Mouse (Mus musculus) spleen, adult 2 months (tissue): ENCODE measurements around the gene 1700017B05Rik. TPM values are rescaled to one million over a fixed set of nuclear protein-coding genes. Genes with fewer than 3 reads are reported as not detected.
A peak's percentile ranks its signal among the peaks of the same experiment; 100 is the strongest.

Experiments used
- DNase-seq, 2 experiments: peaks; one replicate each; pipeline versions ENCODE4 v3.0.0 to v3.0.0-alpha.2; 2012 to 2021; ENCODE audit warnings: low spot score in 2 of 2, low read depth in 1 of 2
- H3K27ac ChIP-seq: fragments of 200-500 bp; 2 replicates; pipeline ENCODE4 v1.5.1; 2012; ENCODE audit warnings: low read length, inconsistent platforms; ENCODE audit not compliant: insufficient read depth
- H3K27me3 ChIP-seq: fragments of 200-500 bp; 2 replicates; pipeline ENCODE4 v1.6.1; 2012; ENCODE audit warnings: mild to moderate bottlenecking, moderate library complexity, low read length, inconsistent platforms; ENCODE audit not compliant: control insufficient read depth, insufficient read depth
- H3K36me3 ChIP-seq: fragments of 200-500 bp; 2 replicates; pipeline ENCODE4 v1.6.1; 2012; ENCODE audit warnings: mild to moderate bottlenecking, low read length, inconsistent platforms; ENCODE audit not compliant: control insufficient read depth, insufficient read depth
- H3K4me1 ChIP-seq: fragments of 200-500 bp; 2 replicates; pipeline ENCODE4 v1.6.1; 2011; ENCODE audit warnings: inconsistent platforms; ENCODE audit not compliant: control insufficient read depth, insufficient read depth, insufficient read length
- H3K4me3 ChIP-seq: fragments of 200-500 bp; 2 replicates; pipeline ENCODE4 v1.5.1; 2011; ENCODE audit warnings: mild to moderate bottlenecking, inconsistent platforms; ENCODE audit not compliant: insufficient read depth, insufficient read length; ENCODE audit errors: extremely low read depth
- CTCF ChIP-seq: fragments of 200-500 bp; IDR thresholded peaks from 2 replicates; pipeline ENCODE4 v1.5.1; 2011; ENCODE audit warnings: mild to moderate bottlenecking, inconsistent platforms; ENCODE audit not compliant: insufficient read depth, insufficient read length, insufficient replicate concordance; ENCODE audit errors: extremely low read depth
- POLR2A ChIP-seq: fragments of 200-500 bp; IDR thresholded peaks from 2 replicates; pipeline ENCODE4 v1.6.1; 2011; ENCODE audit warnings: low read depth, low read length, inconsistent platforms
- WGBS: fragments of 180-500 bp; shearing (Covaris S2); methylation state at CpG from one replicate; pipeline ENCODE4 v1.1.7; 2018; 5-methylcytosine and 5-hydroxymethylcytosine counted together
- polyA plus RNA-seq: library from polyadenylated mRNA; depleted of rRNA; stranded (reverse); fragments of >200 nt; gene quantifications from 2 replicates; pipeline ENCODE4 v1.2.3, GENCODE M21; 2012

Gene 1700017B05Rik
- polyA plus RNA-seq, 1 experiment = 20.3 TPM

DNA sequence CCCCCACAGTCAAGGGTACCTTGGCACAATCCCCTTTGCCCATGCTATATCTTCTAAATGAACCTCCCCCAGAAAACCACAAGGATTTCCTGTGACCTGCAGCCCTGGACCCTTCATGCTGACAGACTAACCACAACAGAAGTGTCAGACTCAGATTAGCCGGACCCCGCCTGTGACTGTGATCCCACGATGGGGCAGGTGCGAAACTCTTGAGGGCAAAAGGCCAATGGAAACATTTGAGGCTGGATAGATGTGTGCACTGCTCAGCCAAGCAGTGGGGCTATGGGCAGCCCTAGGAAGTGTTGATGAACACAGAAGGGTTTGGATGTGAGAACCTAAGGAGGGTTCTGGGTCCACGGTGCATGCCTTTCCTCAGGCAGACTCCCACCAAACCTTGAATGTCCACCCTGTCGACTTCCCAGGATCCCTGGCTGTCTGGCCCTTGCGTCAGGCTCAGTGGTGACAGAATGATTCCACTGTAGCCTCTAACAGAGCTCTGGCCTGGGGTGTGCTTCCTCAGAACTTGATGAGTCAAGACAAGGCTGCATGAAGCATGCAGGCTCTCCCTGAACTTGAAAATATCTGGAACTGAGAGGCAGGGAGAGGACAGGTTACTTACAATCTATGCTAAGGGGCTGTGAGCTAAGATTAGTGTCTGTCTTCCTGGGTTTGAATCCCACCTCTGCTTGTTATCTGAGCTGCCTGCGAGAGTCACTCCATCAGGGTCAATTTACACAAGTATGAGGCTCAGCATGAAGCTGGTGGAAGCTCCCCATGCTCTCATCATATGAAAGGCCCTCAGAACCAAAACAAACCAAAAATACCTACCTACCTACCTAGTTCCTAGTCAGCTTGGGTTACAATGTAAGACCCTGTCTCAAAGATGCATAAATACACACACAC lies 10.7 kb upstream of the 1700017B05Rik start:
- DNase-seq = peak in 1 of 2 experiments; percentile 30
- no peak for TF ChIP-seq POLR2A
- TF ChIP-seq CTCF = no peak
- Histone ChIP-seq H3K27me3 (no peaks in the 10 kb centered on the region), H3K4me3 (no peak overlapping the region), H3K27ac (no peak overlapping the region), H3K4me1 (peaks cover 31% of the 10 kb centered on the region; the same call in 1 of the 2 replicates), H3K36me3 (no peaks in the 10 kb centered on the region)
- 24% methylated on average over 8 of the region's 8 CpGs for WGBS

DNA sequence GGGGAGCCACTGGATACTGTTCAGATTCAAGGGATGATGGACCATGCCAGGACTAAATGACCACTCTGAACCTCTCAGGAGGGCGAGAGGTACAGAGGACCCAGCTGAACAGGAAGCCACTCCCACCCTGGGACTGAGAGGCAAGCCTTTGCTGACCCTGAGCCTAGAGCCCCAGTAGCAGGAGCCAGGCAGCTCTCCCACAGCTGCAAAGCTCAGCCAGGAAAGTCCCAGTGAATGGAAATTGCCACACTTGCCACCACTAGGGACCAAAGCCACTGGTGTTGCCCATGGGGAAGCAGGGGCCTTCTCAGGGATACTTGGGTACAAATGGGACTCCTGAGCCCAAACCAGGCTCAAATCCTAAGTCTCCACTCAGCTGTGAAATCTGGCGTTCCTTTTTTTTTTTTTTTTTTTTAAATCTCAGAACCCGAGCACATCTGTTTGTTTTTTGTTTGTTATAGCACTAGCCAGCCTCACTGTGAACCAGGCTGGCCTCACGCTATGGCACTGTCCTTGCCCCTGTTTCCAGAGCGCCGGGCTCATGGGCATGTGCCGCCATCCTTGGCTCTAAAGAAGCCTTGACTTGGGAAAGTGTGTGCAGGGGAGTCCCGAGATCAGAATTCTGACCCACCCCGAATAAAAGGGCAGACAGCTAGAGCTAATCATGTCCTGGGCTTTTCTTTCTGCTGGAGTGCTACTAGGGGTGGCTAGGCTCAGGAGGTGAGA lies 9.6 kb upstream of the 1700017B05Rik start:
- peaks cover 26% of the 10 kb centered on the region; the same call in 1 of the 2 replicates for H3K4me1 ChIP-seq
- H3K4me3 ChIP-seq = no peak overlapping the region
- H3K27ac ChIP-seq = no peak overlapping the region
- no peaks in the 10 kb centered on the region for H3K36me3 ChIP-seq
- WGBS = 57% methylated on average over 9 of the region's 9 CpGs
- no peaks in the 10 kb centered on the region for H3K27me3 ChIP-seq
- TF ChIP-seq CTCF (no peak), POLR2A (no peak)
- no peak for DNase-seq

DNA sequence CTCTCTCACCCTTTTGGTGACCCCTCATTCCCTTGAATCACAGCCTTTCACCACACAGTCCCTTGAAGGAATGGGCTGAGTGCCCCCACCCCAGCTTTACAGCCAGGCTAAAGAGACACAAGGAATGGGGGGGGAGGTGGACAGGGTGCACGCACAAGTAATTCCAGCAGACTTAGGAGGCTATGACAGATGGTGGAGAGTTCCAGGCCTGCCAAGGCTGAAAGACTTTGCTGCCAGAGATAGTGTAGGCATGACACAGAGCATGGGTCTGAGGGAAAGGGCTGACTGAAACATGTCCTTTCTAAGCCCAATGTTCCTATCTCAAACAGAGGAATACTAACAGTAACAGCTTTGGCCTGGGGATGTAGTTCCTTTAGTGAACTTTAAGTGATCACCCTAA lies 8.7 kb upstream of the 1700017B05Rik start:
- H3K27me3 ChIP-seq = no peaks in the 10 kb centered on the region
- no peaks in the 10 kb centered on the region for H3K36me3 ChIP-seq
- TF ChIP-seq POLR2A (no peak), CTCF (no peak)
- H3K27ac ChIP-seq = no peak overlapping the region
- peaks cover 24% of the 10 kb centered on the region; the same call in 1 of the 2 replicates for H3K4me1 ChIP-seq
- H3K4me3 ChIP-seq = no peak overlapping the region
- WGBS = 87% methylated on average over 1 of the region's 1 CpGs
- no peak for DNase-seq

DNA sequence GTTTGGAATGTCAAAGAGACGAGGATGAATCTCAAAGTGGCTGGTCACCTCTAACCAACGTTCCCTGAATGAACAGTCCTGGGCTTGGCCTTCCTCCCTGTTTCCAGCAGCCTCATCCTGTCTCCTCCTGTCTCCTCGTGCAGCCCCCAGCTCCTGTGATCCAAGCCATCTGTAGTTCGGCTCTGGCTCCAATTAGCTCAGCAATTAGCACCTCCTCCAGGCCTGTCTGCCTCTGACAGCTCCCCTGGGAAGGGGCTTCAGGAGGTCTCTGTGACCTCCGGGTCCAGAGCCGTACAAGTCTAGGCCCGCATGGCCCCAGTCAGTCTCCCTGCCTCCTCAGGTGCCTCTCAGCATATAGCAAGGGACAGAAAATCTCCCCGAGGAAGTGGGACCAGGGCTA lies 8.0 kb upstream of the 1700017B05Rik start:
- no peaks in the 10 kb centered on the region for H3K36me3 ChIP-seq
- 86% methylated on average over 8 of the region's 8 CpGs for WGBS
- no peaks in the 10 kb centered on the region for H3K27me3 ChIP-seq
- no peak for DNase-seq
- TF ChIP-seq CTCF = no peak
- TF ChIP-seq POLR2A = no peak
- no peak overlapping the region for H3K4me3 ChIP-seq
- H3K27ac ChIP-seq = no peak overlapping the region
- peaks cover 24% of the 10 kb centered on the region; the same call in 1 of the 2 replicates for H3K4me1 ChIP-seq

DNA sequence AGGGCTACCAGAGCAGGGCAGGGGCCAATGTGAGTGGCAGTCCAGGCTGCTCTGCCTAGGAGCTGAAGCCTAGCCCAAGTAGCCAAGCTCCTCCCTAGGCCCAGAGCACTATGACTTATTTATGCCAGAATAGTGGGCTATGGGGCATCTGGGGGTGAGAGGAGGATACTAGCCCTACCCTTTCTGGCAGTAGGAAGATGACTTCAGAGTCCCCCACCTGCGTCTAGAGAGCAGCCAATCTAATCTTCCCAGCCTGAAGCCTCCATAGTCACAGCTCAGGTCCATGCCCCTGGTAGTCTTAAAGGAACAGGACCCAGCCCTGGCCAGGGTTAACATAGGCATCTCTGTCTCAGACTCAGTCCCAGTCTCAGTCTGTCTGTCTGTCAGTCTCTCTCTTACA lies 7.0 kb upstream of the 1700017B05Rik start:
- peaks cover 24% of the 10 kb centered on the region; the same call in 1 of the 2 replicates for H3K4me1 ChIP-seq
- no peaks in the 10 kb centered on the region for H3K27me3 ChIP-seq
- H3K4me3 ChIP-seq = no peak overlapping the region

DNA sequence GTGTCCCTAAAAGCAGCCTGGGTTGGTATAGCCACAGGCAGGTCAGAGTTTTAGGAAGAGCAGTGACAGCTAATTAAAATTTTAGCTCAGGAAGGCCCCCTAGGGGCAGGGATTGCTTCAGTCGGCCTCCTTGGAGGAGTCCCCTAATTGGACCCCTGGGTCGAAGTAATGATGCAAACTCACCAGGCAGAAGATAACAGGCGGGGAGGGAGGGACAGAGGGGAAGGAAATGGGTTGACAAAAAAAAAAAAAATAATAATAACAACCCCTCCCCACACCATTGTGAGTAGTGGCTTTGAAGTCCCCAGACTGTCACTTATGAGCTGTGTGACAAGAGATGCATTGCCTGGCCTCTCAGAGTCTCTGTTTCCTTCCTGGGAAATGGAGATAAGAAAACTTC lies 6.2 kb upstream of the 1700017B05Rik start:
- Histone ChIP-seq H3K36me3 (no peaks in the 10 kb centered on the region), H3K27ac (no peak overlapping the region), H3K4me1 (peaks cover 21% of the 10 kb centered on the region; the same call in 1 of the 2 replicates), H3K27me3 (no peaks in the 10 kb centered on the region), H3K4me3 (no peak overlapping the region)
- WGBS = 23% methylated on average over 3 of the region's 3 CpGs
- TF ChIP-seq CTCF (no peak), POLR2A (no peak)
- no peak for DNase-seq

More for the DNA sequence above, 7.0 kb upstream of the 1700017B05Rik start:
- TF ChIP-seq CTCF (no peak), POLR2A (no peak)
- no peak for DNase-seq
- H3K27ac ChIP-seq = no peak overlapping the region
- 79% methylated on average over 1 of the region's 1 CpGs for WGBS
- H3K36me3 ChIP-seq = no peaks in the 10 kb centered on the region

DNA sequence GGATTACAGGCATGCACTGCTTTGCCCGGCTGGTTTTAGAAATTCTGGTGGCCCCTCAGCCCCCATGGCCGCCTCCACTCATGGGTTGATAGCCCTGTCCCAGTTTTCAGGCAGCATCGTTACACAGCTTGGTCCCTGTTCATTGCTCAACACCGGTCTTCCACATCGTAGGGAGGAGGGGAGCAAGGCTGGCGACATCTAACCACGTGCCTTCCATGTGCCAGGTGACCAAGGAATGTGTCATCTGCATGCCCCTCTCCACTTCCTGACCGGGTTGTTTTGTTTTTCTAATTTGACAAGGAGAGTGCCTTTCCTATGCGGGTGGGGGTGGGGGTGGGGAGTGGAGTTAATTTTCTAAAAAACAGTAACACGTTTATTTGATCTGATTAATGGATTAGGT lies 5.7 kb upstream of the 1700017B05Rik start:
- Histone ChIP-seq H3K4me3 (no peak overlapping the region), H3K27me3 (no peaks in the 10 kb centered on the region), H3K4me1 (peaks cover 17% of the 10 kb centered on the region; the same call in 1 of the 2 replicates), H3K36me3 (no peaks in the 10 kb centered on the region), H3K27ac (no peak overlapping the region)
- 44% methylated on average over 10 of the region's 10 CpGs for WGBS
- TF ChIP-seq POLR2A (no peak), CTCF (no peak)
- DNase-seq = no peak
